Mouse (Mus musculus) E14TG2a.4 (cell line): ENCODE data around the gene Zfp982.
"Not testable (repeated sequence)": the region's sequence is repeated elsewhere in the genome, so short reads cannot be mapped to it uniquely, and the experiment has no call there.

ENCODE experiments used
- H3K27me3 ChIP-seq: 2 replicates; pipeline ENCODE4 v1.6.1; 2014; ENCODE audit warnings: low read length, control low read depth; ENCODE audit not compliant: insufficient read depth
- H3K36me3 ChIP-seq: 2 replicates; pipeline ENCODE4 v1.6.1; 2014; ENCODE audit warnings: low read length, control low read depth; ENCODE audit not compliant: insufficient read depth
- H3K4me1 ChIP-seq: replicated peaks from 2 replicates; pipeline ENCODE4 v1.6.1; 2014; ENCODE audit warnings: low read depth, low read length, control low read depth
- H3K4me3 ChIP-seq: replicated peaks from 2 replicates; pipeline ENCODE4 v1.5.1; 2014; ENCODE audit warnings: mild to moderate bottlenecking, low read length
- H3K9me3 ChIP-seq: 2 replicates; pipeline ENCODE4 v1.6.1; 2014; ENCODE audit warnings: low read length, control low read depth
- CTCF ChIP-seq: conservative IDR thresholded peaks from 2 replicates; pipeline ENCODE4 v1.5.1; 2014; ENCODE audit warnings: low read length
- NANOG ChIP-seq: IDR thresholded peaks from 2 replicates; pipeline ENCODE4 v1.6.1; 2014; ENCODE audit warnings: borderline replicate concordance, low read length, mixed read lengths
- POU5F1 ChIP-seq: IDR thresholded peaks from 2 replicates; pipeline ENCODE4 v1.6.1; 2014; ENCODE audit warnings: low read length, borderline replicate concordance

The Zfp982 gene

GRCm38 (mm10) chr4:147509174-147509573 lies 17.0 kb downstream of the Zfp982 start:
- Histone ChIP-seq H3K4me1 (no peaks in the 10 kb centered on the region), H3K27me3 (no peaks in the 10 kb centered on the region), H3K4me3 (no peak overlapping the region), H3K36me3 (peaks cover 8% of the 10 kb centered on the region), H3K9me3 (peaks cover 28% of the 10 kb centered on the region)
- TF ChIP-seq NANOG, result no peak
- no peak for TF ChIP-seq CTCF
- TF ChIP-seq POU5F1, result no peak

GRCm38 (mm10) chr4:147518981-147519380 lies 26.8 kb downstream of the Zfp982 start:
- H3K9me3 ChIP-seq, result peaks cover 41% of the 10 kb centered on the region
- no peaks in the 10 kb centered on the region for H3K4me1 ChIP-seq
- no peak for TF ChIP-seq NANOG
- no peak for TF ChIP-seq CTCF
- TF ChIP-seq POU5F1, result no peak
- H3K4me3 ChIP-seq, result no peak overlapping the region
- no peaks in the 10 kb centered on the region for H3K36me3 ChIP-seq
- H3K27me3 ChIP-seq, result no peaks in the 10 kb centered on the region

- no peak overlapping the region for H3K4me3 ChIP-seq
- no peaks in the 10 kb centered on the region for H3K36me3 ChIP-seq
- H3K9me3 ChIP-seq, result peaks cover 42% of the 10 kb centered on the region
- H3K27me3 ChIP-seq, result no peaks in the 10 kb centered on the region
- no peaks in the 10 kb centered on the region for H3K4me1 ChIP-seq
- TF ChIP-seq CTCF (no peak), NANOG (no peak), POU5F1 (no peak)
Observed at GRCm38 (mm10) chr4:147520100-147520499, 27.9 kb downstream of the Zfp982 start.

- no peaks in the 10 kb centered on the region for H3K27me3 ChIP-seq
- H3K4me1 ChIP-seq, result no peaks in the 10 kb centered on the region
- H3K36me3 ChIP-seq, result no peaks in the 10 kb centered on the region
- peaks cover 43% of the 10 kb centered on the region for H3K9me3 ChIP-seq
- H3K4me3 ChIP-seq, result no peak overlapping the region
- TF ChIP-seq NANOG, result no peak
- TF ChIP-seq POU5F1, result no peak
- TF ChIP-seq CTCF, result no peak
Observed at GRCm38 (mm10) chr4:147525125-147525524, 32.9 kb downstream of the Zfp982 start.

GRCm38 (mm10) chr4:147530366-147530765 lies 38.1 kb downstream of the Zfp982 start:
- no peak for TF ChIP-seq NANOG
- TF ChIP-seq POU5F1, result no peak
- TF ChIP-seq CTCF, result no peak
- peaks cover 26% of the 10 kb centered on the region for H3K9me3 ChIP-seq

GRCm38 (mm10) chr4:147535916-147536315 lies 43.7 kb downstream of the Zfp982 start:
- H3K36me3 ChIP-seq, H3K4me3 ChIP-seq, H3K4me1 ChIP-seq, H3K27me3 ChIP-seq: not testable (repeated sequence)
- TF ChIP-seq NANOG, result peak; percentile 59
- peaks cover 21% of the 10 kb centered on the region for H3K9me3 ChIP-seq

More at GRCm38 (mm10) chr4:147530366-147530765, 38.1 kb downstream of the Zfp982 start:
- no peaks in the 10 kb centered on the region for H3K36me3 ChIP-seq
- no peak overlapping the region for H3K4me3 ChIP-seq
- peaks cover under 1% of the 10 kb centered on the region; the same call in 1 of the 2 replicates for H3K4me1 ChIP-seq
- no peaks in the 10 kb centered on the region for H3K27me3 ChIP-seq

GRCm38 (mm10) chr4:147537702-147538101 lies 45.5 kb downstream of the Zfp982 start:
- Histone ChIP-seq H3K4me1 (peaks cover 9% of the 10 kb centered on the region; the same call in 1 of the 2 replicates), H3K9me3 (peaks cover 21% of the 10 kb centered on the region), H3K36me3 (no peaks in the 10 kb centered on the region), H3K4me3 (no peak overlapping the region), H3K27me3 (no peaks in the 10 kb centered on the region)
- TF ChIP-seq NANOG (no peak), POU5F1 (no peak), CTCF (no peak)

- H3K36me3 ChIP-seq, H3K4me1 ChIP-seq, H3K4me3 ChIP-seq, H3K27me3 ChIP-seq: not testable (repeated sequence)
- H3K9me3 ChIP-seq, result peaks cover 34% of the 10 kb centered on the region
Observed at GRCm38 (mm10) chr4:147539918-147540317, 47.7 kb downstream of the Zfp982 start, which contains the start of gene Gm16503. TSS of gene Gm16503 (plus strand) at chr4:147540218.

GRCm38 (mm10) chr4:147541105-147541504 lies 48.9 kb downstream of the Zfp982 start:
- H3K4me3 ChIP-seq, result no peak overlapping the region
- peaks cover 31% of the 10 kb centered on the region for H3K9me3 ChIP-seq
- peaks cover 2% of the 10 kb centered on the region; the same call in 1 of the 2 replicates for H3K4me1 ChIP-seq
- no peak for TF ChIP-seq CTCF
- TF ChIP-seq NANOG, result no peak
- no peaks in the 10 kb centered on the region for H3K36me3 ChIP-seq
- no peaks in the 10 kb centered on the region for H3K27me3 ChIP-seq

GRCm38 (mm10) chr4:147553071-147553470 lies 60.9 kb downstream of the Zfp982 start, which contains the start of gene Zfp985:
TSS of gene Zfp985 (plus strand) at chr4:147553277.
- H3K27me3 ChIP-seq, result not testable (repeated sequence)

More at GRCm38 (mm10) chr4:147553071-147553470, 60.9 kb downstream of the Zfp982 start, which contains the start of gene Zfp985:
- Histone ChIP-seq H3K4me1 (peaks cover 33% of the 10 kb centered on the region), H3K9me3 (peaks cover 37% of the 10 kb centered on the region), H3K4me3 (peak within 1 kb of the TSS; percentile 68)
- not testable (repeated sequence) for H3K36me3 ChIP-seq
